Comparison of ENCODE assay signal across 19 mouse cellular contexts in genomic region chr5:74633453-74633852, GRCm38 (mm10).
"Had no signal": no experiment of that assay in that cellular context is flagged by ENCODE, and none has a peak within 500 bp of the region (broad histone marks: within the 10 kb centered on the region; RNA-seq: fewer than 3 reads in every experiment).

No protein-coding gene starts in this region.

- H3K27me3 ChIP-seq: intestine, embryonic 15.5 days; liver, embryonic 12.5 days; liver, embryonic 15.5 days; lung, embryonic 15.5 days; neural tube, embryonic 12.5 days; stomach, embryonic 15.5 days had no signal

- DNase-seq: kidney, adult 11 months; kidney, adult 9 months; kidney, postnatal 14 days; liver; lung, adult 18-20 months; lung, postnatal 14 days; lung, postnatal 4 days; midbrain, embryonic 14.5 days; retina, postnatal 1 day; right cerebral cortex, postnatal 25 days; spleen, adult 18-20 months; thymus, postnatal 25 days had no signal

- H3K36me3 ChIP-seq: intestine, embryonic 15.5 days; liver, embryonic 12.5 days; liver, embryonic 15.5 days; lung, embryonic 15.5 days; neural tube, embryonic 12.5 days; stomach, embryonic 15.5 days had no signal

- H3K27ac ChIP-seq: intestine, embryonic 15.5 days; liver, embryonic 12.5 days; liver, embryonic 15.5 days; lung, embryonic 15.5 days; neural tube, embryonic 12.5 days; stomach, embryonic 15.5 days had no signal

- H3K4me2 ChIP-seq: intestine, embryonic 15.5 days; liver, embryonic 12.5 days; liver, embryonic 15.5 days; lung, embryonic 15.5 days; midbrain, embryonic 11.5 days; neural tube, embryonic 12.5 days; stomach, embryonic 15.5 days had no signal

- ATAC-seq: intestine, embryonic 15.5 days; liver, embryonic 12.5 days had no signal

- H3K4me1 ChIP-seq: intestine, embryonic 15.5 days; liver, embryonic 12.5 days; liver, embryonic 15.5 days; stomach, embryonic 15.5 days had no signal

- H3K4me3 ChIP-seq: intestine, embryonic 15.5 days; liver, embryonic 12.5 days; liver, embryonic 15.5 days; lung, embryonic 15.5 days; neural tube, embryonic 12.5 days; stomach, embryonic 15.5 days had no signal

- H3K9ac ChIP-seq: intestine, embryonic 15.5 days; liver, embryonic 12.5 days; liver, embryonic 15.5 days; lung, embryonic 15.5 days; neural tube, embryonic 12.5 days; stomach, embryonic 15.5 days had no signal

- H3K9me3 ChIP-seq: intestine, embryonic 15.5 days; liver, embryonic 12.5 days; liver, embryonic 15.5 days; lung, embryonic 15.5 days; neural tube, embryonic 12.5 days; stomach, embryonic 15.5 days had no signal
